Mouse (Mus musculus) liver, adult 2 months (tissue): ENCODE data around the gene Twist2.

Experiments
- CTCF ChIP-seq: fragments of 200-500 bp; IDR thresholded peaks from 2 replicates; pipeline ENCODE4 v1.5.1; 2011; ENCODE audit warnings: low read depth, low read length, control low read depth
- POLR2A ChIP-seq: fragments of 200-500 bp; IDR thresholded peaks from 2 replicates; pipeline ENCODE4 v1.6.1; 2011; ENCODE audit warnings: low read length, control low read depth; ENCODE audit not compliant: insufficient read depth; ENCODE audit errors: extremely low read depth

DNA sequence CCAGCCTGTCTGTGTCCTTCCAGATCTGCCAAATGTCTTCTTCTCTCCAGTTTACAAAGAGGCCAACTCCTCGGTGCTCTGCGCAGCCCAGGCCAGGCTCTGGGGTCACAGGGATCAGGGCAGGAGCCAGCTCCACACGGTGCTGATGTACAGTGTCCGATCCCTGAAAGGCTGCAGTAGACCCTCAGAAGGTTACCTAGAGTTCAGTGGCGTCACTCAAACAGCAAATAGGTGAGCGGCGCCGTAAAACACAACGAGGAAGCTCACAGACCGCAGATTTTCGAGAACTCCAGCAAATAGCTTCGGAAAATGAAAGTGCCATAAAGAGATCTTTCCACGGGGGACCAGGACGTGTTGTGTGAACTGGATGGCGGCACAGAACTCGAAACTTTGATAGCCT lies 44.0 kb upstream of the Twist2 start:
- TF ChIP-seq CTCF (no peak), POLR2A (no peak)
